Mouse (Mus musculus) megakaryocyte-erythroid progenitor cell, adult 5 weeks (primary cell): ENCODE results near the gene Mknk2. TPM values are rescaled to one million over a fixed set of nuclear protein-coding genes. Genes with fewer than 3 reads are reported as not detected.

Source experiments
- polyA plus RNA-seq: library from polyadenylated mRNA; stranded (reverse); fragments of >175 nt; gene quantifications from 2 replicates; pipeline ENCODE4 v1.2.3, GENCODE M21; 2012

The Mknk2 gene
- polyA plus RNA-seq = 370 and 381 TPM in 2 replicates

GRCm38 (mm10) chr10:80677942-80678436 lies at the start of gene Mknk2:
Gene Mknk2 (minus strand): TSS chr10:80678112.

GRCm38 (mm10) chr10:80701721-80702535 lies 24.0 kb upstream of the Mknk2 start, which contains the start of the genes Mob3a and Izumo4:
Gene Mob3a (minus strand): TSS chr10:80701977.
Gene Izumo4 (plus strand): TSS chr10:80702184.

GRCm38 (mm10) chr10:80656863-80657623 lies 20.9 kb downstream of the Mknk2 start, which contains the start of gene Btbd2:
Gene Btbd2 (minus strand): TSS chr10:80657071.

GRCm38 (mm10) chr10:80622661-80623456 lies 55.1 kb downstream of the Mknk2 start, which contains the start of gene Csnk1g2:
Gene Csnk1g2 (plus strand): TSS chr10:80622838.

Other genes starting within 250 kb of the Mknk2 start
- 552 and 623 TPM in 2 replicates for gene Tcf3, start 244.5 kb downstream of the Mknk2 start, polyA plus RNA-seq
- gene Onecut3, start 183.3 kb downstream of the Mknk2 start, polyA plus RNA-seq = 0.01 and 0.04 TPM in 2 replicates
- 0.06 and 0.09 TPM in 2 replicates for gene Atp8b3, start 139.0 kb downstream of the Mknk2 start, polyA plus RNA-seq
- 237 and 340 TPM in 2 replicates for gene Rexo1, start 116.6 kb downstream of the Mknk2 start, polyA plus RNA-seq
- 120 and 125 TPM in 2 replicates for gene Klf16, start 100.8 kb downstream of the Mknk2 start, polyA plus RNA-seq
- 412 and 620 TPM in 2 replicates for gene Abhd17a, start 87.8 kb downstream of the Mknk2 start, polyA plus RNA-seq
- gene Scamp4, start 75.2 kb downstream of the Mknk2 start, polyA plus RNA-seq = 86.8 and 101 TPM in 2 replicates
- 13.4 and 15.6 TPM in 2 replicates for gene Adat3, start 75.2 kb downstream of the Mknk2 start, polyA plus RNA-seq
- 1.1 and 1.3 TPM in 2 replicates for gene Gm49322, start 72.1 kb downstream of the Mknk2 start, polyA plus RNA-seq
- gene Csnk1g2, start 55.3 kb downstream of the Mknk2 start, polyA plus RNA-seq = 452 and 519 TPM in 2 replicates
- gene Btbd2, start 21.0 kb downstream of the Mknk2 start, polyA plus RNA-seq = 133 and 134 TPM in 2 replicates
- 37.5 and 39.8 TPM in 2 replicates for gene Mob3a, start 23.9 kb upstream of the Mknk2 start, polyA plus RNA-seq
- 8.4 and 16.4 TPM in 2 replicates for gene Izumo4, start 24.1 kb upstream of the Mknk2 start, polyA plus RNA-seq
- gene Ap3d1, start 64.2 kb upstream of the Mknk2 start, polyA plus RNA-seq = 28.2 and 36.4 TPM in 2 replicates
- gene Dot1l, start 77.1 kb upstream of the Mknk2 start, polyA plus RNA-seq = 125 and 175 TPM in 2 replicates
- 664 and 723 TPM in 2 replicates for gene Sf3a2, start 120.1 kb upstream of the Mknk2 start, polyA plus RNA-seq
- 278 and 319 TPM in 2 replicates for gene Plekhj1, start 120.5 kb upstream of the Mknk2 start, polyA plus RNA-seq
- gene Amh, start 127.1 kb upstream of the Mknk2 start, polyA plus RNA-seq = 2.5 and 3.9 TPM in 2 replicates
- gene Jsrp1, start 135.4 kb upstream of the Mknk2 start, polyA plus RNA-seq = 0.26 and 2.1 TPM in 2 replicates
- 4,386 and 4,591 TPM in 2 replicates for gene Oaz1, start 148.5 kb upstream of the Mknk2 start, polyA plus RNA-seq
- 0.05 and 0.24 TPM in 2 replicates for gene Lingo3, start 165.9 kb upstream of the Mknk2 start, polyA plus RNA-seq
- 214 and 288 TPM in 2 replicates for gene Lsm7, start 177.1 kb upstream of the Mknk2 start, polyA plus RNA-seq
- 109 and 110 TPM in 2 replicates for gene Sppl2b, start 177.2 kb upstream of the Mknk2 start, polyA plus RNA-seq
- gene Tmprss9, start 193.7 kb upstream of the Mknk2 start, polyA plus RNA-seq = 0.01 and 0.02 TPM in 2 replicates
- 320 and 356 TPM in 2 replicates for gene Timm13, start 222.9 kb upstream of the Mknk2 start, polyA plus RNA-seq
- 66.5 and 79.9 TPM in 2 replicates for gene Lmnb2, start 240.1 kb upstream of the Mknk2 start, polyA plus RNA-seq